Mouse (Mus musculus): ENCODE measurements around the gene Wdr62.

DNA sequence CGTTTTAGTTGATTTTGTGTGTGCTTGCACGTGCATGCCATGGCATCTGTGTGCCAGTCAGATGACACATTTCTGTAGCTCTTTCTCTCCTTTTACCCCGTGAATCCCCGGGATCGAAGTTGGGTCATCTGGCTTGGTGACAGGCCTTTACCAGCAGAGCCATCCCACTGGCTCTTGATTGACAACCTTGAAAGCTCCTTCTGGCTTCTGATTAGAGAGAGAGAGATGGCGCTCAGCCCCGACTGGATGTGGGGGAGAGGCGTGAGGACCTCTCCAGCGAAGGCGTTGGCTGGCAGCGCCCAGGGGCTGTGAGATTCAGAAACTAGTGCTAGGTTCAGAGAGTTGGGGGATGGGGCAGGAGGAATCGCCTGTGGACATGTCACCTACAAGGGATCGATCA, 13.6 kb upstream of the Wdr62 start:
- TF ChIP-seq CTCF (IDR thresholded peaks at IDR 0.05; ENCODE audit: low read depth, low read length) (no peak), POLR2A (IDR thresholded peaks at IDR 0.05; ENCODE audit: extremely low read depth, insufficient read depth, low read length) (no peak)

All from liver, adult 2 months (tissue).